22 mouse cellular contexts compared by ENCODE assay signal in the genomic region with DNA sequence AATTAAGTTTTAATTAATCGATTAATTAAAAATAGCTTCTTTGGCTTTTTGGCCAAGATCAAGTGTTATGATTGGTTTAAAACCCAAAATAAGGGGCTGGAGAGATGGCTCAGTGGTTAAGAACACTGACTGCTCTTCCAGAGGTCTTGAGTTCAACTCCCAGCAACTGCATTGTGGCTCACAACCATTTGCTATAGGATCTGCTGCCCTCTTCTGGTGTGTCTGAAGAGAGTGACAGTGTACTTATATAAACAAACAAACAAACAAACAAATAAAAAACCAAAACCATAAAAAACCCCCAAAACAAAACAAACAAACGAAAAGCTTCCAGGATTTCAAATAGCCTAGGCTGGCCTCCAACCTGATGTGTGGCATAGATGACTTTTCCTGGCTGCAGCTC. TPM values are rescaled to one million over a fixed set of nuclear protein-coding genes. Genes with fewer than 3 reads are reported as not detected.
DNase-seq lines count a peak whose midpoint lies in the region; ATAC-seq and TF ChIP-seq lines count a peak whose summit lies in the region.
"Had no signal": no experiment of that assay in that cellular context is flagged by ENCODE, and none has a peak within 500 bp of the region (broad histone marks: within the 10 kb centered on the region; RNA-seq: fewer than 3 reads in every experiment).

No protein-coding gene starts in this region.

- peaks cover 5% of the 10 kb centered on the region; the same call in 1 of the 2 replicates for H3K36me3 ChIP-seq in hindbrain, postnatal 0 days (ENCODE audit: insufficient read depth, low read length)
- H3K36me3 ChIP-seq in hindbrain, embryonic 12.5 days, result peaks cover 41% of the 10 kb centered on the region
- H3K36me3 ChIP-seq in midbrain, postnatal 0 days (ENCODE audit: insufficient read depth, low read length), result peaks cover 37% of the 10 kb centered on the region
- H3K36me3 ChIP-seq in midbrain, embryonic 13.5 days, result peaks cover 37% of the 10 kb centered on the region
- H3K36me3 ChIP-seq in liver, embryonic 13.5 days, result peaks cover 80% of the 10 kb centered on the region

- no peak overlapping the region for H3K4me3 ChIP-seq in hindbrain, postnatal 0 days (ENCODE audit: low read length)
- H3K4me3 ChIP-seq in hindbrain, embryonic 12.5 days, result no peak overlapping the region
- no peak overlapping the region for H3K4me3 ChIP-seq in midbrain, postnatal 0 days (ENCODE audit: low read depth, low read length)
- H3K4me3 ChIP-seq in midbrain, embryonic 13.5 days (replicated peaks), result no peak overlapping the region
- H3K4me3 ChIP-seq in liver, embryonic 13.5 days (replicated peaks), result no peak overlapping the region
- H3K4me3 ChIP-seq: embryonic facial prominence, embryonic 13.5 days; heart, embryonic 10.5 days; kidney, embryonic 15.5 days; left cerebral cortex, adult 2 months; limb, embryonic 10.5 days; midbrain, embryonic 12.5 days; stomach, embryonic 15.5 days had no signal

- TF ChIP-seq CTCF in hindbrain, postnatal 0 days (IDR thresholded peaks at IDR 0.05; ENCODE audit: low read depth), result peak; percentile 28
- peak; percentile 31; the same call in 1 of the 2 replicates for TF ChIP-seq CTCF in midbrain, postnatal 0 days (IDR thresholded peaks at IDR 0.05)

- H3K9me3 ChIP-seq in hindbrain, postnatal 0 days (ENCODE audit: low read length), result no peaks in the 10 kb centered on the region
- no peaks in the 10 kb centered on the region for H3K9me3 ChIP-seq in hindbrain, embryonic 12.5 days (replicated peaks)
- no peaks in the 10 kb centered on the region for H3K9me3 ChIP-seq in midbrain, postnatal 0 days (ENCODE audit: low read length)
- H3K9me3 ChIP-seq in midbrain, embryonic 13.5 days, result no peaks in the 10 kb centered on the region
- no peaks in the 10 kb centered on the region for H3K9me3 ChIP-seq in liver, embryonic 13.5 days (replicated peaks)
- H3K9me3 ChIP-seq: embryonic facial prominence, embryonic 13.5 days; heart, embryonic 10.5 days; kidney, embryonic 15.5 days; limb, embryonic 10.5 days; midbrain, embryonic 12.5 days; stomach, embryonic 15.5 days had no signal

- no peaks in the 10 kb centered on the region for H3K4me1 ChIP-seq in hindbrain, postnatal 0 days (ENCODE audit: insufficient read depth, low read length)
- H3K4me1 ChIP-seq in hindbrain, embryonic 12.5 days, result no peaks in the 10 kb centered on the region
- H3K4me1 ChIP-seq in midbrain, postnatal 0 days (ENCODE audit: insufficient read depth, low read length), result no peaks in the 10 kb centered on the region
- no peaks in the 10 kb centered on the region for H3K4me1 ChIP-seq in midbrain, embryonic 13.5 days (replicated peaks)
- peaks cover 30% of the 10 kb centered on the region for H3K4me1 ChIP-seq in liver, embryonic 13.5 days (replicated peaks)
- H3K4me1 ChIP-seq: embryonic facial prominence, embryonic 13.5 days; heart, embryonic 10.5 days; kidney, embryonic 15.5 days; limb, embryonic 10.5 days; midbrain, embryonic 12.5 days; stomach, embryonic 15.5 days had no signal

- ATAC-seq in hindbrain, postnatal 0 days, result no peak
- ATAC-seq in hindbrain, embryonic 12.5 days (ENCODE audit: low FRiP score), result no peak
- ATAC-seq in midbrain, postnatal 0 days (ENCODE audit: low FRiP score), result no peak
- ATAC-seq in midbrain, embryonic 13.5 days, result no peak
- no peak for ATAC-seq in liver, embryonic 13.5 days (ENCODE audit: low read depth)
- ATAC-seq: activated CD4-positive, CD25-positive, alpha-beta regulatory T cell, adult 4 months had no signal

- no peak for DNase-seq in hindbrain, postnatal 0 days (ENCODE audit: low spot score)
- DNase-seq in midbrain, postnatal 0 days (ENCODE audit: low spot score), result no peak
- no peak for DNase-seq in liver, embryonic 13.5 days
- DNase-seq in spleen, postnatal 14 days (ENCODE audit: low spot score in 2 of 2), result no peak
- no peak for DNase-seq in urinary bladder, postnatal 10 days (ENCODE audit: low spot score)
- DNase-seq in thymus, postnatal 0 days (ENCODE audit: low spot score), result no peak
- DNase-seq: adrenal gland, postnatal 14 days; cerebellum, adult 2 months; gastrocnemius, postnatal 36 days; heart, postnatal 36 days; lung, embryonic 14.5 days; retina, postnatal 1 day had no signal

- WGBS in hindbrain, postnatal 0 days, result 80% methylated on average over 2 of the region's 2 CpGs
- WGBS in hindbrain, embryonic 12.5 days, result 96% methylated on average over 2 of the region's 2 CpGs
- WGBS in midbrain, postnatal 0 days, result 92% methylated on average over 2 of the region's 2 CpGs
- 94% methylated on average over 2 of the region's 2 CpGs for WGBS in midbrain, embryonic 13.5 days
- WGBS in liver, embryonic 13.5 days (ENCODE audit: insufficient replicate concordance), result 80% methylated on average over 2 of the region's 2 CpGs

- H3K27ac ChIP-seq in hindbrain, postnatal 0 days, result no peak overlapping the region
- H3K27ac ChIP-seq in hindbrain, embryonic 12.5 days, result no peak overlapping the region
- H3K27ac ChIP-seq in midbrain, postnatal 0 days (ENCODE audit: low read depth, low read length), result no peak overlapping the region
- H3K27ac ChIP-seq in midbrain, embryonic 13.5 days, result no peak overlapping the region
- H3K27ac ChIP-seq in liver, embryonic 13.5 days, result peak overlapping the region; percentile 88
- H3K27ac ChIP-seq: embryonic facial prominence, embryonic 13.5 days; heart, embryonic 10.5 days; kidney, embryonic 15.5 days; left cerebral cortex, adult 2 months; limb, embryonic 10.5 days; midbrain, embryonic 12.5 days; stomach, embryonic 15.5 days had no signal

- no peak overlapping the region for H3K9ac ChIP-seq in hindbrain, postnatal 0 days (replicated peaks; ENCODE audit: low read length)
- no peak overlapping the region for H3K9ac ChIP-seq in hindbrain, embryonic 12.5 days
- no peak overlapping the region for H3K9ac ChIP-seq in midbrain, postnatal 0 days (replicated peaks; ENCODE audit: low read length, poor library complexity, severe bottlenecking)
- no peak overlapping the region for H3K9ac ChIP-seq in midbrain, embryonic 13.5 days (replicated peaks)
- H3K9ac ChIP-seq in liver, embryonic 13.5 days, result peak overlapping the region; percentile 54; the same call in 1 of the 2 replicates
- H3K9ac ChIP-seq: embryonic facial prominence, embryonic 13.5 days; kidney, embryonic 15.5 days; lung, embryonic 14.5 days; midbrain, embryonic 12.5 days; stomach, embryonic 15.5 days had no signal

- H3K27me3 ChIP-seq in hindbrain, postnatal 0 days (ENCODE audit: insufficient read depth, low read length), result no peaks in the 10 kb centered on the region
- H3K27me3 ChIP-seq in hindbrain, embryonic 12.5 days, result no peaks in the 10 kb centered on the region
- H3K27me3 ChIP-seq in midbrain, postnatal 0 days (ENCODE audit: insufficient read depth, low read length), result no peaks in the 10 kb centered on the region
- no peaks in the 10 kb centered on the region for H3K27me3 ChIP-seq in midbrain, embryonic 13.5 days
- no peaks in the 10 kb centered on the region for H3K27me3 ChIP-seq in liver, embryonic 13.5 days
- H3K27me3 ChIP-seq: embryonic facial prominence, embryonic 13.5 days; kidney, embryonic 15.5 days; midbrain, embryonic 12.5 days; stomach, embryonic 15.5 days had no signal

- no peak overlapping the region for H3K4me2 ChIP-seq in hindbrain, postnatal 0 days (ENCODE audit: low read depth, low read length)
- H3K4me2 ChIP-seq in hindbrain, embryonic 12.5 days (replicated peaks), result no peak overlapping the region
- H3K4me2 ChIP-seq in midbrain, postnatal 0 days (ENCODE audit: low read depth, low read length, poor library complexity, severe bottlenecking), result no peak overlapping the region
- no peak overlapping the region for H3K4me2 ChIP-seq in midbrain, embryonic 13.5 days (replicated peaks)
- no peak overlapping the region for H3K4me2 ChIP-seq in liver, embryonic 13.5 days
- H3K4me2 ChIP-seq: embryonic facial prominence, embryonic 13.5 days; kidney, embryonic 15.5 days; lung, embryonic 14.5 days; midbrain, embryonic 12.5 days; stomach, embryonic 15.5 days had no signal

RNA-seq across cellular contexts. Expression of a gene that starts 52.4 kb away (rescaled TPM):
- 67.1 and 68.5 TPM in 2 replicates for total RNA-seq in hindbrain, postnatal 0 days (2014; rRNA removed)
- polyA plus RNA-seq in hindbrain, postnatal 0 days (2015; fragmentation: Nextera tagmentation; extraction: Ambion mirVana), result 28.0 and 28.4 TPM in 2 replicates
- polyA plus RNA-seq in hindbrain, embryonic 12.5 days (2016; fragmentation: Nextera tagmentation; extraction: Ambion mirVana), result 40.9 and 42.8 TPM in 2 replicates
- total RNA-seq in midbrain, postnatal 0 days (2014; rRNA removed), result 75.7 and 91.7 TPM in 2 replicates
- 24.9 and 29.5 TPM in 2 replicates for polyA plus RNA-seq in midbrain, postnatal 0 days (2015; fragmentation: Nextera tagmentation; extraction: Ambion mirVana)
- 37.0 and 37.2 TPM in 2 replicates for polyA plus RNA-seq in midbrain, embryonic 13.5 days (2015; fragmentation: Nextera tagmentation; extraction: Ambion mirVana)
- polyA plus RNA-seq in liver, embryonic 13.5 days (2015; fragmentation: Nextera tagmentation; extraction: Ambion mirVana), result 29.6 and 32.1 TPM in 2 replicates
- polyA plus RNA-seq in thymus, postnatal 0 days (2015; fragmentation: Nextera tagmentation; extraction: Ambion mirVana), result 36.7 and 50.8 TPM in 2 replicates
